Mouse (Mus musculus) brain, embryonic 18.5 days (tissue): Measurements from ENCODE around the gene Arhgap8.
"Not testable (repeated sequence)": the region's sequence is repeated elsewhere in the genome, so short reads cannot be mapped to it uniquely, and the experiment has no call there.

Experiments
- DNase-seq: peaks from one replicate; pipeline ENCODE4 v3.0.0-alpha.2; 2012; ENCODE audit warnings: low read depth, low spot score

Gene Arhgap8

DNA sequence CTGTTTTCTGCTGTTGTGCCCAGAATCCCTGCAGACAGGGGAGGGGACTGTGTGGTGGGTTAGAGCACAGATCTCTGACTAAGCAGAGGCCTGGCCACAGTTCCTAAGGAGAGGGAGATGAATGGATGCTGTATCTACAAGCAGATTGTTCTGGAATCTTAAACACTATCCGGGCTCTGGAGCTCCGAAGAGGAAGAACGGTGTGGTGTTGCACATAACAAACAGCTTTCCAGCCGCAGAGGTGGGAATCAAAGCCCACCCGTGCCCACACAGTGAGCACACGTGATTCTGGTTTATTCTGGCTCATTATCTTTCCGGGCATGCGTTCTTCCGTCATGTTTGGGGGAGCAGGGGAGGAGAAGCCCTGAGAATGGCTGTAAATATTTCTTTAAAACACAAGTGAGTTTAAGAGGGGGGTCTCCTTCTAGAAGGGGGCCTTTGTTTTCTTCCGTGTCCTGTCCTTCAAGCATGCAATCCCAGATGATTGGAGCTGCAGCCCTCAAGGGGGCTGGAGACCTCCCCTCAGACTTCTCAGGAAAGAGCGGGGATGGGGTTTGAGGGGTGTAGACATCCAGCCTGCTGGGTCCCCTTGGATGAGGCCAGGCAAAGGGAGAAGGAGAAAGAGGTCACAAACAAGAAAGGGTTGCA lies 16.6 kb downstream of the Arhgap8 start:
- DNase-seq, result no peak

DNA sequence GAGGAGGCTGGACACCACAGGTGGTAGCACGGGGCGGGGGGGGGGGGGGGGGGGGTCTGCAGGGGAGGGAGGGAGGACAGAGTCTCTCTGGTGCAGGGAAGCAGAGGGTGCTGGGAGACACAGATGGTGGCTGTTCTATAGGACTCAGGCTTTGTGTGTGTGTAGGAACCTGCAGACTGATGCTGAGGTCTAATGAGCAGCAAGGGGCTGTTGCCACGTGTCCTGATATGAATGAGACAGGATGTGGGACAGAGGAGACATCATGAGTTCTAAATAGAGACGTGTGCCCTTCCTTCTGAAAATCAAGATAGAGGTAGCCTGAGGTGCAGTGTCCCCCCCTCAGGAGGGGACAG lies 17.1 kb downstream of the Arhgap8 start:
- DNase-seq, result no peak

DNA sequence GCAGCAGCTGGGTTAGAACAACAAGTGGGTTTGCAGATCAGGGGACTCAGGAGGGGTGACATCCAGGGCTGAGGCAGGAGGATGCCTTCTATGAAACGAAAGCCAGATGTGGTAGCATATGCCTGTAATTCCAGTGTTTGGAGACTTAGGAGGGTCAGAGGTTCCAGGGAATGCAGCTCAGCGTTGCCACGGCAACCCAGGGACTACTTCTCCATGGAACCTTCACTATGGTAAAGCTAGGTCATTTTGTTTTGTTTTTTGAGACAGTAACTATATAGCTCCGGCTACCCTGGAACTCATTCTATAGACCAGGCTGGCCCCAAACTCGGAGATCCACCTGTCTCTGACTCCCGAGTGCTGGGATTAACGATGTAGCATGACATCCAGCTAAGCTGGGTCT lies 18.4 kb downstream of the Arhgap8 start:
- DNase-seq, result no peak

DNA sequence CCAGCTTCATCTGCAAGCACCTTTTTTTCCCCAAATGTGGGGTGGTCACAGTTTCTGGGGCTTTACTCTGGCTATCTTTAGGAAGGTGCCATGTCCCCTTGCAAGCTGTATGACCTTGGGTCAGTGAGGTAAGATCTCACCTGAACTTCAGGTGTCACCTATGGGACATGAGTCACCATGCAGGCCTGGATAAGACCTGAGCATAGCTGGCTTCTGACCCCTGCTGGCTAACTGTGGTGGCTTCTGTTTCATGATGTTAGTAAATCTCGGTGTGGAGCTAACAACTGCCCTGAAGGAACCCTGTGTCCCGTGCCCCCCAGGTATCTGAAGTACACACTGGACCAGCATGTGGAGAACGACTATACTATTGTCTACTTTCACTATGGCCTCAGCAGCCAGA lies 21.7 kb downstream of the Arhgap8 start:
- no peak for DNase-seq

DNA sequence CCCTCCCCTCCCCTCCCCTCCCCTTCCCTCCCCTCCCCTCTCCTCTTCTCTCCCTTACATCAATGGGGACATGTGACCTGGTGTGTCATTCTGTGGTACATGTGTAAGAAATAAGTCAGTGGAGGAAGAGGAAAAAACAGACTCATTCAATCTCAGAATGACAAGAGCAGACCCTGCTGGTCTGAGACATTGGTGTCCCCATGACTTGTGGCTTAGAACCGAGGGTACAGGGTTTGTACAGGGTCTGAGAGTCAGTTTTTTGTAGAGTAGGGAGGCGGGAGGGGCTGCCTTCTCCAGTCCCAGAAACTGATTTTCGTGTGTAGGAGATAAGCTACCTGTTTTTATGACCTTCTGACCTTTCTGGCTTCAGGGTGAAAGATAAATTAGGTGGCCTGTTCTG lies 23.5 kb downstream of the Arhgap8 start:
- no peak for DNase-seq

DNA sequence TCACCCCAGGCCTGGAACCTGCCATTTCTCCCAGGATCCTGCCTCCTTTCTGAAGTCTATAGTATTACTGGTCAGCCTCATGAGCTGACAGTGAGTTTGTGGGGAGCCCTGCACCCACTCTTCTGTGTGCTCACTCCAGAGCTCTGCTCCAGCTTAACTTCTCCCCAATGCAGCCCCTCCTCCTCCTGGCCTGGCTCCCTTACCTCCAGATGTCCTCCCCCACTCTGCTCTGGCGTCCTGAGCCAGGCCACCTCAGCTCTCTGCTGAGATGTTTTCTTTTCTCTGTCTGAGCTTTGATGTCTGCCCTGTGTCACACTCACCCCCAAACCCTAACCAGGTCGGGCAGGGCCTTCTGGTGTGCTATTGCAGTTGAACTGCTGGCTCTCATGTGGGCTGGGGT lies 24.5 kb downstream of the Arhgap8 start:
- DNase-seq, result no peak

DNA sequence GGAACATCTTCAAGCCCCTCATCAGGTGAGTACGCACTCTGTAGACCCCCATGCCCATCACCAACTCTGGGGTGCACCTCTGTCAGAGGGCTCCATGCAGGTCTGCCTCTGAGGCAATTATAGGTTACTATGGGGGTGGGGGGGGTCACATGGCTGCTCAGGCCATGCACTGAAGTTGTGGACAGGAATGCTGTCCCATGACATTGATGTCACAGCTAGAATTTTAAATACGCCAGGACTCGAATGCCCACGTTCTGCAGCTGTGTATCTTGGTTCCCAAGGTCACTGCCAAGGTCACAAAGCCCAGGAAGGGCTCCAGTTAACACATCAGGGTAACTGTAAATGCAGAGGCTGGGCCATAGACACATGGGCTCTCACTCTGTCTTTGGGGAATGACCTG lies 26.0 kb downstream of the Arhgap8 start:
- no peak for DNase-seq

DNA sequence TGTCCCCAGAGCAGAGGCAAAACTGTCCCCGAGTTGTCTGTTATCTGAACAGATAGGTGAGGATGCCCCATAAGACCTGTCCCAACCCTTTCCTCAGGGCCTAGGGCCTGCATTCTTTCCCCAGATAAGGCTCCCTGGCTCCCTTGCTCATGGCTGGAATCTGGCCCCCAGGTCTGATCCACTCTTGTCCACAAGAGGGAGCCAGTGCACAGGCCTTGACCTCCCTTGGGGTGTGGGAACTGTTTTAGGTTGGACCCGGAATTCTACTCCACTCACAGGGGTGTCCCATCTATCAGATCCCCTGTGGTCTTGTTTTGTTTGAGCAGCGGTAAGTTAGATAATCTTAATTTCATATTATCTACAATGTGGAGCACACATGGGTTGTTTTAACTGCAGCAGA lies 35.1 kb downstream of the Arhgap8 start:
- no peak for DNase-seq

DNA sequence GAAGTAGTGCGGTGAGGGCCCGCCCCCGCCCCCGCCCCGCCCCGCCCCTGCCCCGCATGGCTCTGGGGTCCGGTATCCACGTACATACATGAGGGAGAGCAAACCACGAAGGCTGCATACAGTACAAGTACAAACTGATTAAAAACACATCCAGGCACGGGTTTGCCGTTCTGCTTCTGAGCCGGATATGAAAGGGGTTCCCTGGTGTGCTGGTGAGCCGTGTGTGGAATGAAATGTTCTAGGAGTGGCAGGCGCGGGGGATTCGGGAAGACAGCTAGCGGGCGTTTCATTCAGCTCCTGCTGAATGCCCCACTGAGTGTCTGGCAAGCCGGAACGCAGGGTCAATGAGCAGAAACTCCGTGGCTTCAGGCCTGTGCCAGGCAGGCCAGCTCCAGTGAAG lies 36.6 kb downstream of the Arhgap8 start:
- DNase-seq, result no peak

DNA sequence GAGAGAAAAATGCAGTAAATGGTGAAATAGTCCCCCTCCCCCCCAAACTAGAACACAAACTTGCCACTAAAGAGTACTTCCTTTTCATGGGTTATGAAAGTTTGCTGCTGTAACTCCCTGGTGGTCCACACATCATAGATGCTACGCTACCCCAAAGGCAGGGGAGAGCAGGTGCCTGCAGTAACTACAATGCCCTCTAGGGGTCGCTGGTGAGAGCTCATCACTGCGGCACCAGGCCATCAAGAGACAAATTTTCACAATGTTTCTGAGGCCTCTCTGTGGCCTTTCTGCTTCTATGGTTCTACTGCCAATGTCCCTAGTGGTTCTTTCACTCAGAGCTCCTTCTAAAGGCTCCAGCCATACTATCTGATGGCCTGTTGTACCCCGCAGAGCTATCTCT lies 38.6 kb downstream of the Arhgap8 start:
- DNase-seq, result no peak

DNA sequence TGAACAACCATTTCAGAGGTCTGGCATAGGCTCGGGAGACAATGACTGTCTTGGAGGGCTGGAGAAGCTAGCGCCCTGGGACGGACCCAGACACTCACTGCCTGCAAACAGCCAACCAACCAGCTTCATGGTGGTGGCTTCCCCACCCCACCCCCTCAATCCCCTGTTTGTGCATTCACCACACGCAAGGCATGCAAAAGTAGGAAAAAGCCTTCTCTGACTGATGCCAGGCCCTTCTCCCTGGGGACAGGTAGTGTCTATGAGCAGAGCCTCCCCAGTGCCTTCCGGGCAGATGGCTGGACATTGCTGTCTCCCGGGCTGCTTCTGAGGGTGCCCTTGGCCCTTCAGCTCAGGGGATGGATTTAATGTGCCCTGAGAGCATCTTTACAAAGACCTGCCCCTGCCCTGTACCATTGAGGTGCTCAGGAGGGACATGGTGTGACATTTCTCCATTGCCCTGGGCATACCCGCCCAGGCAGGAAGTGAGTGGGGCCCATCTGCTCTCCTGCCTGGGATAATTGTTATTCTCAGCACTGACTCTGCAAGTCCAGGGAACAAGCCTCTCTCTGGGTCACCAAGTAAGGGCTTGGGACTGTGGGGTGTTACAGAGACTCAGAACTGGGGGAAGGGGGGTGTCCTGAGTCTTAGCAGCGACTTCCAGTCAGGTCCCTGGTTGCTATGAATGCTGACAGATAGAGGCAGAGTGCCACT lies 43.0 kb downstream of the Arhgap8 start:
- no peak for DNase-seq

DNA sequence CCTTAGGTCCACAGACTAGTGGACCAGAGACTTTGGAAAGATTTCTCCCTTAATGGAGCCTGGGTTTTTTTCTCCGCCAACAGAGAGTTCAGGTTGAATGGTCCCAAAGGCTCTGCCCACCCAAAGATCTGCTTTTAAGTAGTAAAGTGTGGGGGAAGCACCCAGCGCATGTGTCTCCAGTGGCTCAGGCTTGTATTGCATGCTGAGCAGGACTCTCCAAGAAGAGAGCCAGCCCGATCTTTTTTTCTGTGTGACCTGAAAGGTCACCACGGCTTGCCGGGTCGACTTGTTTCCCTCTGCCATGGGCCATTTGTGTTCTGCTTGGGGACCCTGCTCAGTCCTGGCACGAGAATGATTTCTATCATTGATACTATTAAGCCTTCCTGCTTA lies 43.6 kb downstream of the Arhgap8 start:
- DNase-seq, result no peak

DNA sequence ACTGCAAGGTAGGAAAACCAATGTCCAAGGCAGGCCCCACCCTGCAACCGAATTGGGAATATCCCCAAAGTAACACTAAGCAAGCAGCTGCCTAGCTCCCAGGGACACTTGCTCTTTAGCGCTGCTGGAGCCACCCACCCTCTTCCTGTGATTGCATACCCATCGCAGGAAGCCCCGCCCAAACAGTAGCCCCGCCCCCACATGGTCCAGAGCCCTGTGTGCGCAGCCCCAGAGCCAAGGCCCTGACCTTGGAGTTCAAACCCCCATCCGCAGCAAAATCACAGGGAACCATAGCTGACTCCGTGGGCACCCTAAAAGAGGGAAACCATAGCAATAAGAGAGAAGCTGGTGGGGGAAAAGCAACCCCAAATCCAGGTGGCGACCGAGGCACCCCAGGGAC lies 46.8 kb downstream of the Arhgap8 start:
- no peak for DNase-seq

DNA sequence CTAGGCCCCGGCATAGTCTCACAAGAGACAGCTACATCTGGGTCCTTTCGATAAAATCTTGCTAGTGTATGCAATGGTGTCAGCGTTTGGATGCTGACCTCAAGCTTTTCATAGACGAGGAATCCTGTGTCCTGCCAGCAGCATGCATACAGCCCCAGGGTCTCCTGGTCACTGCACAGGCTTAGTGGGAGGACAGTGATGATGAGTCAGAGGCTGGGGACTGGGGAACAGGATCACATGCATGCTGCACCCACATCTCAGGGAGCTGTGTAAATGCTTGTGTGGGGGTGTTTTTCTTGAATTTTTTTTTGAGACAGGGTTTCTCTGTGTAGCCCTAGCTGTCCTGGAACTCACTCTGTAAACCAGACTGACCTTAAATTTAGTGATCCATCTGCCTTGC lies 48.7 kb downstream of the Arhgap8 start:
- DNase-seq, result not testable (repeated sequence)

DNA sequence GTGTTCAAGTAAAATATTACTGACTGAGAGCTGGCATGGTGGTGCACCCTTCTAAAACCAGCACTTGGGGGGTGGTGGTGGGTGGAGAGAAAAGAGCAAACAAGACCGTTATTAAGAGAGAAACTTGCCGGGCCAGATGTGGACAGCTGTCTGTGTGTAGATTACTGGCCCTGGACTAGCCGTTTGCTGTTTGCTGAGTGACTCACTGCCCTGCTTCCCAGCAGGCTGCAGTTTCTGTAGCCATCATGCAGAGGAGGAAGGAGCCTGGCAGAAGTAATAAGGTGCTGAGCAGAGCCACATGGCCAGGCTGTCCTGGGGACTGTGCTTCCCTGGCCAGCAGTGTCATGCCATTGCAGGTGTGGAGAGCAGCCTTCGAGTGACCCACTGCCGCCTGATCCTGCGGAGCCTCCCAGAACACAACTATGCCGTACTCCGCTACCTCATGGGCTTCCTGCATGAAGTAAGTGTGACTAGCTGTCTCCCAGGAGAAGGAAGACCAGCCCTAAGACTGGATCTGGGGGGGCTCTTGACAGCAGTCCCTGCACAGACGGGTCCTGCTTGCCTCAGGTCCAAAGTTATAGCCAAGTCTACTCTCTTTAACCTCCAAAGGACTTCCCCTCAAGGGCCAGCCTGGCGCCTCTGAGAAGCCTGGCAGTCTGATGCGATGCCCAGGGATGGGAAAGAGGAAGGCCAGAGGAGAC lies 49.9 kb downstream of the Arhgap8 start:
- no peak for DNase-seq

DNA sequence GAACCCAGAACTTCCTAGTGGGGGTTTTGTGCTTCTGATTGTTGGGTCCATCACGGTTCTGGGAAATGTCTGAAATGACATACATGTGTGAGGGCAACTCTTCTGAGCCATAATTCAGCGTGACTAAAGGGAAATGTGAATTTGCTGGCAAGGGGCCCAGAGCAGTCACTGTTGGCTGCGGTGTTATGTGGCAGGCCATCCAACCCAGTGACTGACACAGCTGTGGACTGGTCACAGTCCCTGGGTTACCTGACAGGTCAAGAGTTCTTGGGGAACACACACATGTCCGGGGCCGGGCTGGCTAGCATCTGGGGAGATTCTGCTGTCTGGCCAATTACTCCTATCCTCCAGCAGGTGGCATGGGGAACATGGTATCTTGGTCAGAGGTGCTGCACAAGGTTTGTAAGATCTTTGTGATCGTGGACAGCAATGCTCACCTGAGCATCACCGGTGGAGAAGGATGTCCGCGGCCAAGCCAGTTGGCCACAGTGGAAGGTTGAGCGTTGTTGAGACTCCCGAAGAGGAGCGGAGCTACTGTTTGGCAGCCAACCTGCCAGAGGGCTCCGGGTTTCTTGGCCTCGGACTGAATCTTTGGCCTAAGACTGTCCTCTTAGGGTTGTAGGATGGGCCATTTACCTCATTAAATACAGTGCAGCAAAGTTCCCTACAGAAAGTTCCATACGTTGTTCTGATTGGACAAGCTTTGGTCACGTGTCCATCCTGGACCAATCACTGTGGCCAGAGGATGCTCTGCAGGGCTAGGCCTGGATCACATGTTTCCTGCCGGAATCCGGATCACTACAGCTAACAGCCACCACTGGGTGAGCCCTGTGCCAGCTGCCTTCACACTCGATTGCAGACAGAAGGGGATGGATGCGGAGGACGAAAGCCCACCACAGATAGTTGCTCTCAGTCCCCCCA lies 52.6 kb downstream of the Arhgap8 start:
- no peak for DNase-seq

DNA sequence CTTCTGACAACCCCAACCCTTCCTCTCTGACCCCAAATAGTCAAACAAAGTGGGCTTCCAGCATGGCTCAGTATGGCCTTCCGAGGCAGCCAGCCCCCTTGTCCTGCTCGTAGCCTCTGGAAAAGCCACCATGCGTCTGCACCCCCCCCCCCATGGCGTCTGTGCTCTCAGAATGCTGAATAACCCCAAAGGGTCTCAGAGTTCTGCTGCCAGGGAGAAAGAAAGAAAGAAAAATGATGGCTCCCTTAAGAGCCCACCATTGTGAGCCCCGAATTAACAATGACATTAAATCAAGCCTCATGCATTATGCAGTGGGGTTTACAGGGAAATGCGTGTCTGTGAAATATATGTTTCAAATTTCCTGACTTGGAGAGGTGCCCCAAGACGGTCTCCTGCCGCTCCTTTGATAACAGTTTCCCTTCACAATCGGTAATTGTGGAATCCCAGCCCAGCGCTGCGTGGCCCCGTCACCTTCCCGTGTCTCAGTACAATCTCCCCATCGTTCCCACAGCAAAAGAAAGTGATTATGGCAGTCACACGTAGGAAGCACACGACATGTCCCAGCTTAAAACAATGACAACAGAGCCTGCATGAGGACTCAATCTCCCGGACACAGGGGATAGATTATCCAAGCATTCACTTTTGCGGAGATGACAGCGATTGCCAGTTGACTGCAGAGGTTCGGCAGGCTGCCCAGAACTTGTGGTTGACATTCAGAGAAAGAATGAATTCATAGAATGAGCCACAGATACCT lies 55.7 kb downstream of the Arhgap8 start:
- DNase-seq, result no peak

DNA sequence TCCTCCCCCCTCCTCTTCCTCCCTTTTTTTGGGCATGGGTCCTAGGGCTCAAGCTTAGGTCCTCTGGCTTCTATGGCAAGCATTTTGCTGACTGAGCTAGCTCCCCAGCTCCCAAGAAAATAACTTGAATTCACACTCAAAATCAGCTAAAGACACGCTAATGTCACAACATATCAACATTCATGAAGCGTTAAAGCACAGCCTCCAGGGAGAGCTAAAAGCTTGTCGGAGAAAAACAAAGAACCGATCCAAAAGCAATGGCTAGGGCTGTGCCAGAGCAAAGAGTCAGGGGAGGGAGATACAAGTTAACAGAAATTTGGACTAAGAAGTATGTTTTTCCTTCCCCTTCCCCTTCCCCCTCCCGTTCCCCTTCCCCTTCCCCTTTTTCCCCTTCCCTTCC lies 58.7 kb downstream of the Arhgap8 start:
- no peak for DNase-seq

DNA sequence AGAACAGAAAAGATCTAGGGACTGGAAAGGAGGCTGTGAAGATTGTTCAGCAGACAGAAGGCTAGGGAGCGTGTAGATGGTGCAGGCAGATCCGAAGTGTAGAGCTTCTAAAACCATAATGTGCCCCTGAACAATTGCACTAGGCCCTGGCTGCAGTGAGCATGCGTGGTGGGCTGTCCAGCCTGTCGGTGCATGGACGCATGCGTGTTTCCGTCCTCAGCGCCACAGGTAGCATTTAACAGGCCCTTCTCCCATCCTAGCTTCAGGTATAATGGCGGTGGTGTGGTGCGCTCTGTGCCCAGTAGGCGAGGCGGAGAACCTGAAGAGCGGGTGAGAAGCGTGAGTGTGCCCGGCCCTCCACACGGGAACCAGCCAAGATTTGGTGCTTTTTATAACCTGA lies 65.0 kb downstream of the Arhgap8 start:
- no peak for DNase-seq

DNA sequence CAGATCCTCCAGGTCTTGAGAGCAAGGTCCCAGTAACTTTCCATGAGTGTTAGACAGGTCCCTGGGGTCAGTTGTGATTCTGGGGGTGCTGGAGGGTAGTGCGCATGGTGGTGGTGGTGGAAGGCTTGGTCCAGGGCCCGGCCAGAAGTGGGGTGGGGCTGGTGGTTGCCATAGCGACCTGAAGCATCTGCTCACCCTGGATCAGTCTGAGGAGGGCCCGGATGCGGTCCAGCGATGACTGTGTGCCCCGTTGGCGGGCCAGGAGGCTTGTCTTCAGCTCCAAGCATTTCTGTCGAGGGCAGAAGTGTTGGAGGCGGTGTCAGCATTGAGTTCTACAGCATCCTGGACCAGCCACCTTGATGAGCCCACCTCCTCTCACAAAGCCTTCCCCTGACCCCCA lies 67.3 kb downstream of the Arhgap8 start:
- no peak for DNase-seq

DNA sequence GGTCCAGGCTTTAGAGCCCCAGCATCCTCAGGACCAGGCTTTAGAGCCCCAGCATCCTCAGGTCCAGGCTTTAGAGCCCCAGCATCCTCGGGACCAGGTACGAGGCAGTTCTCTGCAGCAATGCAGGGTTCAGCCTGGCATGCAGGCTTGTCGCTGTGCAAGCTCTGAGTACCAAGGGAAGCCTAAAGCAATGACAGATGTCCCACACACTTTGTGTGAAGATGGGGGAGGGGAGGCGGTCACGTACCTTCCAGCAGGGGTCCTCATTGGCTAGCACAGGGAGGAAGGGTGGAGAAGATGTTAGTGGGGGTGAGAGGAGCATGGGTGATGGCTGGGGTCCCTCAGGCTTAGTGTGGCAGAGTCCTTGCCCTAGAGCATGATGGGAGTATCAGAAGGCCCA lies 73.8 kb downstream of the Arhgap8 start:
- DNase-seq, result no peak
